Comparison of ENCODE assay signal across 8 mouse cellular contexts in genomic region chr7:31041662-31042315, GRCm38 (mm10). TPM values are rescaled to one million over a fixed set of nuclear protein-coding genes. Genes with fewer than 3 reads are reported as not detected.
A peak's percentile ranks its signal among the peaks of the same experiment; 100 is the strongest.
DNase-seq lines count a peak whose midpoint lies in the region; ATAC-seq lines count a peak whose summit lies in the region.

No protein-coding gene starts in this region.

- peak overlapping the region; percentile 30; the same call in 1 of the 2 replicates for H3K27ac ChIP-seq in forebrain, embryonic 10.5 days
- H3K27ac ChIP-seq in limb, embryonic 12.5 days, result no peak overlapping the region
- no peak overlapping the region for H3K27ac ChIP-seq in midbrain, embryonic 14.5 days (replicated peaks; ENCODE audit: low read depth, low read length)

- ATAC-seq in frontal cortex, adult (ENCODE audit: low TSS enrichment), result peak; percentile 59; the same call in 1 of the 2 replicates
- ATAC-seq in limb, embryonic 12.5 days (ENCODE audit: insufficient number of reproducible peaks, insufficient read depth, low FRiP score, low TSS enrichment, low read depth), result no peak
- ATAC-seq in midbrain, embryonic 14.5 days (ENCODE audit: low FRiP score, low TSS enrichment), result no peak

- H3K9me3 ChIP-seq in forebrain, embryonic 10.5 days, result no peaks in the 10 kb centered on the region
- no peaks in the 10 kb centered on the region for H3K9me3 ChIP-seq in limb, embryonic 12.5 days
- H3K9me3 ChIP-seq in midbrain, embryonic 14.5 days (ENCODE audit: control insufficient read depth, low read length), result no peaks in the 10 kb centered on the region

- H3K4me3 ChIP-seq in forebrain, embryonic 10.5 days, result peak overlapping the region; percentile 39
- peak overlapping the region; percentile 32 for H3K4me3 ChIP-seq in limb, embryonic 12.5 days (replicated peaks)
- peak overlapping the region; percentile 12; the same call in 1 of the 2 replicates for H3K4me3 ChIP-seq in midbrain, embryonic 14.5 days (replicated peaks; ENCODE audit: low read depth, low read length)

- no peaks in the 10 kb centered on the region for H3K36me3 ChIP-seq in forebrain, embryonic 10.5 days (replicated peaks)
- H3K36me3 ChIP-seq in limb, embryonic 12.5 days, result no peaks in the 10 kb centered on the region
- no peaks in the 10 kb centered on the region for H3K36me3 ChIP-seq in midbrain, embryonic 14.5 days (ENCODE audit: control insufficient read depth, insufficient read depth, low read length)

- H3K9ac ChIP-seq in limb, embryonic 12.5 days (replicated peaks), result peak overlapping the region; percentile 42; the same call in 1 of the 2 replicates
- H3K9ac ChIP-seq in midbrain, embryonic 14.5 days (replicated peaks; ENCODE audit: low read length), result no peak overlapping the region

- H3K4me1 ChIP-seq in forebrain, embryonic 10.5 days, result peaks cover 13% of the 10 kb centered on the region
- H3K4me1 ChIP-seq in limb, embryonic 12.5 days (replicated peaks), result peaks cover 14% of the 10 kb centered on the region
- no peaks in the 10 kb centered on the region for H3K4me1 ChIP-seq in midbrain, embryonic 14.5 days (ENCODE audit: control insufficient read depth, insufficient read depth, low read length)

- H3K27me3 ChIP-seq in forebrain, embryonic 10.5 days (ENCODE audit: poor library complexity, severe bottlenecking), result peaks cover 55% of the 10 kb centered on the region
- peaks cover 63% of the 10 kb centered on the region for H3K27me3 ChIP-seq in limb, embryonic 12.5 days
- peaks cover 5% of the 10 kb centered on the region for H3K27me3 ChIP-seq in midbrain, embryonic 14.5 days (ENCODE audit: control insufficient read depth, insufficient read depth, low read length)

- WGBS in forebrain, embryonic 10.5 days, result 3% methylated on average over 28 of the region's 28 CpGs
- 3% methylated on average over 28 of the region's 28 CpGs for WGBS in limb, embryonic 12.5 days
- WGBS in midbrain, embryonic 14.5 days, result 3% methylated on average over 28 of the region's 28 CpGs

- H3K4me2 ChIP-seq in limb, embryonic 12.5 days, result peak overlapping the region; percentile 57
- peak overlapping the region; percentile 41 for H3K4me2 ChIP-seq in midbrain, embryonic 14.5 days (ENCODE audit: low read length)

- DNase-seq in frontal cortex, postnatal 36 days (ENCODE audit: low spot score in 2 of 2), result no peak
- no peak for DNase-seq in forebrain, embryonic 10.5 days (ENCODE audit: extremely low spot score, low spot score)
- peak; percentile 73 for DNase-seq in heart, postnatal 4 days
- DNase-seq in midbrain, embryonic 14.5 days, result no peak
- peak; percentile 62 for DNase-seq in thymus, postnatal 0 days (ENCODE audit: low spot score)
- no peak for DNase-seq in left cerebral cortex, adult 8-10 months (ENCODE audit: low spot score in 2 of 2)

RNA-seq across cellular contexts. Expression of gene Fxyd5, which starts 0.5 kb away (rescaled TPM):
- 10.2 and 10.4 TPM in 2 replicates for polyA plus RNA-seq in forebrain, embryonic 10.5 days (2016; fragmentation: Nextera tagmentation; extraction: Ambion mirVana)
- 10 to 100 TPM; 28.9 to 31.7 TPM for total RNA-seq in heart, postnatal 4 days (2021)
- polyA plus RNA-seq in limb, embryonic 12.5 days (2016; fragmentation: Nextera tagmentation; extraction: Ambion mirVana), result 9.9 and 10.3 TPM in 2 replicates
- 7.9 and 10.8 TPM in 2 replicates for polyA plus RNA-seq in midbrain, embryonic 14.5 days (2014; fragmentation: Nextera tagmentation; extraction: Ambion mirVana)
- polyA plus RNA-seq in thymus, postnatal 0 days (2015; fragmentation: Nextera tagmentation; extraction: Ambion mirVana), result 113 and 125 TPM in 2 replicates
- total RNA-seq in left cerebral cortex, adult 8-10 months (2022), result 10 to 100 TPM; 25.8 to 33.5 (median 30.0) TPM

RNA-seq across cellular contexts. Expression of gene Fxyd7, which starts 9.5 kb away (rescaled TPM):
- polyA plus RNA-seq in forebrain, embryonic 10.5 days (2016; fragmentation: Nextera tagmentation; extraction: Ambion mirVana), result 0.36 and 1.1 TPM in 2 replicates
- 1 to 10 TPM in 1 of 2 experiments, under 1 TPM in 1; 0.98 to 2.4 TPM for total RNA-seq in heart, postnatal 4 days (2021)
- 9.7 and 10.6 TPM in 2 replicates for polyA plus RNA-seq in limb, embryonic 12.5 days (2016; fragmentation: Nextera tagmentation; extraction: Ambion mirVana)
- 99.9 and 159 TPM in 2 replicates for polyA plus RNA-seq in midbrain, embryonic 14.5 days (2014; fragmentation: Nextera tagmentation; extraction: Ambion mirVana)
- polyA plus RNA-seq in thymus, postnatal 0 days (2015; fragmentation: Nextera tagmentation; extraction: Ambion mirVana), result 0.35 and 0.48 TPM in 2 replicates
- total RNA-seq in left cerebral cortex, adult 8-10 months (2022), result 100 to 1,000 TPM; 162 to 173 (median 169) TPM

RNA-seq across cellular contexts. Expression of gene Fxyd1, which starts 15.2 kb away (rescaled TPM):
- polyA plus RNA-seq in forebrain, embryonic 10.5 days (2016; fragmentation: Nextera tagmentation; extraction: Ambion mirVana), result 2.2 and 2.5 TPM in 2 replicates
- 100 to 1,000 TPM; 646 to 728 TPM for total RNA-seq in heart, postnatal 4 days (2021)
- 23.6 and 28.2 TPM in 2 replicates for polyA plus RNA-seq in limb, embryonic 12.5 days (2016; fragmentation: Nextera tagmentation; extraction: Ambion mirVana)
- polyA plus RNA-seq in midbrain, embryonic 14.5 days (2014; fragmentation: Nextera tagmentation; extraction: Ambion mirVana), result 2.8 and 9.0 TPM in 2 replicates
- 12.2 and 19.1 TPM in 2 replicates for polyA plus RNA-seq in thymus, postnatal 0 days (2015; fragmentation: Nextera tagmentation; extraction: Ambion mirVana)
- 100 to 1,000 TPM in 2 of 4 experiments, 10 to 100 TPM in 2; 57.6 to 144 (median 110) TPM for total RNA-seq in left cerebral cortex, adult 8-10 months (2022)

RNA-seq across cellular contexts. Expression of gene Lgi4, which starts 17.4 kb away (rescaled TPM):
- 0.58 and 0.68 TPM in 2 replicates for polyA plus RNA-seq in forebrain, embryonic 10.5 days (2016; fragmentation: Nextera tagmentation; extraction: Ambion mirVana)
- 1 to 10 TPM in 1 of 2 experiments, under 1 TPM in 1; 0.95 to 1.4 TPM for total RNA-seq in heart, postnatal 4 days (2021)
- polyA plus RNA-seq in limb, embryonic 12.5 days (2016; fragmentation: Nextera tagmentation; extraction: Ambion mirVana), result 0.61 and 0.87 TPM in 2 replicates
- polyA plus RNA-seq in midbrain, embryonic 14.5 days (2014; fragmentation: Nextera tagmentation; extraction: Ambion mirVana), result 0.16 and 0.17 TPM in 2 replicates
- 0.04 and 0.14 TPM in 2 replicates for polyA plus RNA-seq in thymus, postnatal 0 days (2015; fragmentation: Nextera tagmentation; extraction: Ambion mirVana)
- 10 to 100 TPM; 35.0 to 50.6 (median 40.8) TPM for total RNA-seq in left cerebral cortex, adult 8-10 months (2022)

RNA-seq across cellular contexts. Expression of gene Fxyd3, which starts 34.7 kb away (rescaled TPM):
- polyA plus RNA-seq in forebrain, embryonic 10.5 days (2016; fragmentation: Nextera tagmentation; extraction: Ambion mirVana), result 1.9 and 2.8 TPM in 2 replicates
- total RNA-seq in heart, postnatal 4 days (2021), result 1 to 10 TPM; 2.0 to 3.5 TPM
- 18.3 and 19.2 TPM in 2 replicates for polyA plus RNA-seq in limb, embryonic 12.5 days (2016; fragmentation: Nextera tagmentation; extraction: Ambion mirVana)
- not detected in 2 replicates for polyA plus RNA-seq in midbrain, embryonic 14.5 days (2014; fragmentation: Nextera tagmentation; extraction: Ambion mirVana)
- polyA plus RNA-seq in thymus, postnatal 0 days (2015; fragmentation: Nextera tagmentation; extraction: Ambion mirVana), result 78.3 and 79.5 TPM in 2 replicates
- 1 to 10 TPM in 3 of 4 experiments, under 1 TPM in 1; 0.75 to 2.1 (median 1.2) TPM for total RNA-seq in left cerebral cortex, adult 8-10 months (2022)

Comparison
In these comparisons a context has a peak if more than half of its experiments do, and no peak if none do; other contexts are left out.
1. DNase-seq: peak in heart, postnatal 4 days (single experiment) and thymus, postnatal 0 days (single experiment); none in frontal cortex, postnatal 36 days (0 of 2), forebrain, embryonic 10.5 days (single experiment), midbrain, embryonic 14.5 days (single experiment) and left cerebral cortex, adult 8-10 months (0 of 2).
2. Peak in every context shown above with its lines, with median percentiles within 50 percentile points of each other: H3K4me3 ChIP-seq.